Mouse (Mus musculus): Measurements from ENCODE around the gene Fbxw11. TPM values are rescaled to one million over a fixed set of nuclear protein-coding genes. Genes with fewer than 3 reads are reported as not detected.

The Fbxw11 gene
- total RNA-seq, 1 experiment: 45.8 TPM

- no peak overlapping the region for H3K27ac ChIP-seq (ENCODE audit: insufficient read depth, low read depth, low read length, poor library complexity, severe bottlenecking)
- H3K9ac ChIP-seq (ENCODE audit: insufficient read depth, low read depth, low read length, poor library complexity, severe bottlenecking): no peak overlapping the region
- TF ChIP-seq ZNF384 (IDR thresholded peaks at IDR 0.05; ENCODE audit: low read depth, low read length) (no peak), MAFK (IDR thresholded peaks at IDR 0.05; ENCODE audit: insufficient read depth, low read depth, low read length) (no peak), HCFC1 (IDR thresholded peaks at IDR 0.05; ENCODE audit: borderline replicate concordance, insufficient read depth, low read length) (no peak), ZC3H11A (IDR thresholded peaks at IDR 0.05; ENCODE audit: borderline replicate concordance, low read depth, low read length) (no peak), CHD2 (IDR thresholded peaks at IDR 0.05; ENCODE audit: low read depth, low read length) (no peak)
- H3K4me1 ChIP-seq (ENCODE audit: control insufficient read depth in 2 of 2, insufficient read depth in 2 of 2, low read length in 2 of 2, poor library complexity in 1 of 2): peaks cover 1 to 2% of the 10 kb centered on the region in 2 experiments; a peak in 2 of 4 replicates
- in situ Hi-C loops (cut with MboI; ENCODE audit: low sequenced_read_pairs in 2 of 2, unreplicated experiment in 2 of 2): no loop called here
- H3K9me3 ChIP-seq (ENCODE audit: control insufficient read depth, insufficient read depth, low read depth, low read length): no peaks in the 10 kb centered on the region
- no peaks in the 10 kb centered on the region for H3K36me3 ChIP-seq (ENCODE audit: control insufficient read depth, insufficient read depth, low read length, poor library complexity, severe bottlenecking)
- H3K4me3 ChIP-seq (ENCODE audit: insufficient read depth in 1 of 2, low read depth in 1 of 2, low read length in 2 of 2, poor library complexity in 1 of 2, severe bottlenecking in 1 of 2): no peak overlapping the region
- DNase-seq (ENCODE audit: low read depth, low spot score): no peak
Observed at GRCm38 (mm10) chr11:32762773-32763172, 120.2 kb downstream of the Fbxw11 start.

- in situ Hi-C loops (cut with MboI; ENCODE audit: low sequenced_read_pairs in 2 of 2, unreplicated experiment in 2 of 2): no loop called here
- Histone ChIP-seq H3K9ac (ENCODE audit: insufficient read depth, low read depth, low read length, poor library complexity, severe bottlenecking) (no peak overlapping the region), H3K4me1 (ENCODE audit: control insufficient read depth in 2 of 2, insufficient read depth in 2 of 2, low read length in 2 of 2, poor library complexity in 1 of 2) (peaks cover 1 to 2% of the 10 kb centered on the region in 2 experiments; a peak in 2 of 4 replicates), H3K9me3 (ENCODE audit: control insufficient read depth, insufficient read depth, low read depth, low read length) (no peaks in the 10 kb centered on the region), H3K4me3 (ENCODE audit: insufficient read depth in 1 of 2, low read depth in 1 of 2, low read length in 2 of 2, poor library complexity in 1 of 2, severe bottlenecking in 1 of 2) (peak overlapping the region in 1 of 2 experiments; percentile 10; a peak in 1 of 4 replicates), H3K27ac (ENCODE audit: insufficient read depth, low read depth, low read length, poor library complexity, severe bottlenecking) (no peak overlapping the region), H3K36me3 (ENCODE audit: control insufficient read depth, insufficient read depth, low read length, poor library complexity, severe bottlenecking) (no peaks in the 10 kb centered on the region)
- DNase-seq (ENCODE audit: low read depth, low spot score): no peak
- TF ChIP-seq ZNF384 (IDR thresholded peaks at IDR 0.05; ENCODE audit: low read depth, low read length): no peak
- TF ChIP-seq ZC3H11A (IDR thresholded peaks at IDR 0.05; ENCODE audit: borderline replicate concordance, low read depth, low read length): no peak
- no peak for TF ChIP-seq HCFC1 (IDR thresholded peaks at IDR 0.05; ENCODE audit: borderline replicate concordance, insufficient read depth, low read length)
- TF ChIP-seq CHD2 (IDR thresholded peaks at IDR 0.05; ENCODE audit: low read depth, low read length): no peak
- no peak for TF ChIP-seq MAFK (IDR thresholded peaks at IDR 0.05; ENCODE audit: insufficient read depth, low read depth, low read length)
Observed at GRCm38 (mm10) chr11:32767496-32768230, 125.1 kb downstream of the Fbxw11 start.

- Histone ChIP-seq H3K4me3 (ENCODE audit: insufficient read depth in 1 of 2, low read depth in 1 of 2, low read length in 2 of 2, poor library complexity in 1 of 2, severe bottlenecking in 1 of 2) (no peak overlapping the region), H3K9ac (ENCODE audit: insufficient read depth, low read depth, low read length, poor library complexity, severe bottlenecking) (no peak overlapping the region), H3K36me3 (ENCODE audit: control insufficient read depth, insufficient read depth, low read length, poor library complexity, severe bottlenecking) (no peaks in the 10 kb centered on the region), H3K4me1 (ENCODE audit: control insufficient read depth in 2 of 2, insufficient read depth in 2 of 2, low read length in 2 of 2, poor library complexity in 1 of 2) (peaks cover 1 to 2% of the 10 kb centered on the region in 2 experiments; a peak in 2 of 4 replicates), H3K27ac (ENCODE audit: insufficient read depth, low read depth, low read length, poor library complexity, severe bottlenecking) (no peak overlapping the region), H3K9me3 (ENCODE audit: control insufficient read depth, insufficient read depth, low read depth, low read length) (no peaks in the 10 kb centered on the region)
- in situ Hi-C loops (cut with MboI; ENCODE audit: low sequenced_read_pairs in 2 of 2, unreplicated experiment in 2 of 2): no loop called here
- TF ChIP-seq MAFK (IDR thresholded peaks at IDR 0.05; ENCODE audit: insufficient read depth, low read depth, low read length) (no peak), ZC3H11A (IDR thresholded peaks at IDR 0.05; ENCODE audit: borderline replicate concordance, low read depth, low read length) (peak; percentile 42; the same call in 1 of the 2 replicates)
- DNase-seq (ENCODE audit: low read depth, low spot score): no peak
Observed at GRCm38 (mm10) chr11:32768642-32769343, 126.3 kb downstream of the Fbxw11 start.

GRCm38 (mm10) chr11:32780747-32781536, 138.4 kb downstream of the Fbxw11 start:
- in situ Hi-C loops (cut with MboI; ENCODE audit: low sequenced_read_pairs in 2 of 2, unreplicated experiment in 2 of 2): no loop called here
- no peaks in the 10 kb centered on the region for H3K36me3 ChIP-seq (ENCODE audit: control insufficient read depth, insufficient read depth, low read length, poor library complexity, severe bottlenecking)
- no peaks in the 10 kb centered on the region for H3K4me1 ChIP-seq (ENCODE audit: control insufficient read depth in 2 of 2, insufficient read depth in 2 of 2, low read length in 2 of 2, poor library complexity in 1 of 2)
- TF ChIP-seq HCFC1 (IDR thresholded peaks at IDR 0.05; ENCODE audit: borderline replicate concordance, insufficient read depth, low read length) (no peak), ZC3H11A (IDR thresholded peaks at IDR 0.05; ENCODE audit: borderline replicate concordance, low read depth, low read length) (no peak), MAFK (IDR thresholded peaks at IDR 0.05; ENCODE audit: insufficient read depth, low read depth, low read length) (no peak), CHD2 (IDR thresholded peaks at IDR 0.05; ENCODE audit: low read depth, low read length) (no peak), ZNF384 (IDR thresholded peaks at IDR 0.05; ENCODE audit: low read depth, low read length) (no peak)
- no peaks in the 10 kb centered on the region for H3K9me3 ChIP-seq (ENCODE audit: control insufficient read depth, insufficient read depth, low read depth, low read length)
- H3K9ac ChIP-seq (ENCODE audit: insufficient read depth, low read depth, low read length, poor library complexity, severe bottlenecking): no peak overlapping the region
- no peak overlapping the region for H3K27ac ChIP-seq (ENCODE audit: insufficient read depth, low read depth, low read length, poor library complexity, severe bottlenecking)
- DNase-seq (ENCODE audit: low read depth, low spot score): no peak
- no peak overlapping the region for H3K4me3 ChIP-seq (ENCODE audit: insufficient read depth in 1 of 2, low read depth in 1 of 2, low read length in 2 of 2, poor library complexity in 1 of 2, severe bottlenecking in 1 of 2)
